Mouse (Mus musculus): Measurements from ENCODE around the gene Hoxd9.

The Hoxd9 gene

DNA sequence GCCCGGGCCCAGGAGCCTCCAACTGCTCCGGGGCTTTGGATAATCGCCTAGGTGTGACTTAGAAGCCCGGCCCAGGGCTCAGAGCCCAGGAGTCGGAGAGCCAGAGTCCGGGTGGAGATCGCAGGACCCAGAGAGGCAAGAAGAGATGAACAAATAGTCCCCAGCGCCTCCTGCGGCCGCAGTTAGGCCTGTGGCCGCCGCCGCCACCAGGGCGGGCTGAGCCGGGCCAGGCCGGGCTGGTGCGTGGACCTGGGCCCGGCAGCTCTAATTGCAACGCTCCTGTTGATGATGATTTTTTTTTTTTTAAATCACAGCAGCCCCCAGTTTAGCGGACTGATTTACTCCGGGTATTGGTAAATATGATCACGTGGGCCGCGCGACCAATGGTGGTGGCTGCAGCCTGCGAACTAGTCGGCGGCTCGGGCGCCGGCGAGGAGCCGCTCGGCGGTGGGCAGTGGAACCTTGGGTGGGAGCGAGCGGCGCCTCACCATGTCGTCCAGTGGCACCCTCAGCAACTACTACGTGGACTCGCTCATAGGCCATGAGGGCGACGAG lies at the start of gene Hoxd9:
TSS of gene Hoxd9 (plus strand) at position 161 of the 555 bp plus-strand sequence.
- DNase-seq (ENCODE audit: extremely low spot score) = no peak

DNA sequence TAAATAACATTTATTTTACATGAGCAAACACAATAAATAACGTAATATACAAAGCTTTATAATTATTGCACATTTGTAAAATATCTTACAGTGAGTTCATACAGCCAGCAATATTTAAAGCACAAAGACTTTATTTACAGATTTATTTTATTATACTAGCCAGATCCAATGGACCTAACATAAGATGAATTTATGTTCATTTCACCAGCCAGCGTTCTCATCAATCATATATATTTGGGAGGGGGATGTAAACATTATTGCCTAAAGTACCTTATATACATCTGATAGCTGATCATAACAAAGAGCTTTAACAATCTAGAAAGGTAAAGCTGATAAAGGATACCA lies 44.6 kb upstream of the Hoxd9 start:
- DNase-seq (ENCODE audit: extremely low spot score) = no peak

DNA sequence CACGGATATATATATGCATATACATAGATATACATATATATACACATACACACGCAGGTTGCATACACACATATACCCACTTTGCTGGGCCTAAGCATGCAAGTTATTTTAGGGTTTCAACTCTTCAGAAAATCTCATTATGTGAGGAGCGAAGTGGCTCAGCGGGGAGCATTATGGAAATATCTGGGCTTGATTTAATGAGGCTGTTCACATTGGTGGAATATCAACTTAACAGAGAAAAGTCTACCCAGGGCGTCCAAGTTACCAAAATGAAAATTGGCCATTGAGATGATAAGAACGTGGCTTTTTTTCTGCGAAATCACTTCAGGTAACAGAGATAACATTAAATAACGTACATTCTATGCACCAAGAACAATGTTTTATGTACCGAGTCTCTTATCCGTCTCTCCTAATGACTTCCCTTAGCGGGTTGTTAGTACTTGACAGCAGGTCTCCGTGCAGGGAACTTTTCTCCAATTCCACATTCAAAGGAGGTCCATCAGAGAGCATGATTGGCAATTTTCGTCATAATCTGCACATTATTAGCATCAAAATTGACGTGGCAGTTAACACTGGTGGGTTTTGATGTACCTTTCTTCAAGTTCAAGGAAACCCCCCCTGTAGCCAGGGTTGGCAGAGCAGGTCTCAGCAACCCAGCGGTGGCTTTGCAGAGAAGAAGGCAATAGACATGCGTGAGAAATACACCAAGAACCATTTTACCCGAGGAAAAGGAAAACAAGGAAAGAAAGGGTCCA lies 43.6 kb upstream of the Hoxd9 start:
- DNase-seq (ENCODE audit: extremely low spot score) = peak; percentile 35

DNA sequence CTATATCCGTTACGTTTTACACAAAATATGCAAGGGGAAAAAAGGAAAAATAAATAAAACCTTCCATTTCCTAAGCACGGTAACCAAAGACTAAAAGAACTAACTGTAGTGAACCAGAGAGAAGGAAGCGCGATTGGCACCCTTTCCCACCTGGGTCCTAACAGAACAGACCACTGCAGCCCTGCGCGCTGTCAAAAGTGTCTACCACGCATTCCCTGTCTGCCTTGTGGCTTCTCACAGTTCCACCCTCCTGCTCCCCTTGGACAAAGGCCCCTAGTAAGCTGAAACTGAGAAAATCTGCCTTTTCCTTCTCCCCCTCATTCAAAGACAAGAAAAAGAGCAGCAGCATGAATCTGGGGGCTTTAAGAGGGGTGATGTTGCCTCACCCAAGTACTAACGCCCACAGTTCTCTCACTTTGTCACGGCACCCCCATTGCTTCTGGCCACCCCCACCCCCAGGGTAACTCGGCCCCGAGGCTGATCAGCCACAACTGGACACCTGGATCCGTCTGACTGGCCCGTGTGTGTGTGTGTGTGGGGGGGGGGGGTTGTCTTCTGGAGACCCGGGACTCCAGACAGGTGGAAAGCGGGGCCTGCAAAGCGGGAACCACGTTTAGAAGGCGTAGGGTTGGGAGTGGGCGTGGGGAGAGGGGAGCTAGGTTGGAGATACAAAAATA lies 42.6 kb upstream of the Hoxd9 start:
- peak; percentile 22 for DNase-seq (ENCODE audit: extremely low spot score)

DNA sequence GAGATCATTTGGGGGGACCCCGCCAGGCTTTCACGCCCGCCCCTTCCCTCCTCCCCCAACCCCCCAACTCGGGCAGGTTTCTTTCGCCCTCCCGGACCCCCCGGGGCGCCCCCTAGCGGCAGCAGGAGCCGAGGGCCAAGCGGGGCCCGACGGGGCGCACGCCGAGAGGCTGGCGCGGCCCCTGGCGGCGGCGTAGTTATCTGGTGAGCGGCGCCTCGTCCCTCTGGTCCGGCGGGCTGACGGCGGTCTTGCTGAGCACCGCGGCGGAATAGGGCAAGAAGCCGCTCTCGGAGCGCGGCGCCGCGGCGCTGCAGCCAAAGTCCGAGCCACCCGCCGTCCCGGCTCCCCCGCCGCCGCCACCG lies 42.1 kb upstream of the Hoxd9 start:
- DNase-seq (ENCODE audit: extremely low spot score) = peak; percentile 42

DNA sequence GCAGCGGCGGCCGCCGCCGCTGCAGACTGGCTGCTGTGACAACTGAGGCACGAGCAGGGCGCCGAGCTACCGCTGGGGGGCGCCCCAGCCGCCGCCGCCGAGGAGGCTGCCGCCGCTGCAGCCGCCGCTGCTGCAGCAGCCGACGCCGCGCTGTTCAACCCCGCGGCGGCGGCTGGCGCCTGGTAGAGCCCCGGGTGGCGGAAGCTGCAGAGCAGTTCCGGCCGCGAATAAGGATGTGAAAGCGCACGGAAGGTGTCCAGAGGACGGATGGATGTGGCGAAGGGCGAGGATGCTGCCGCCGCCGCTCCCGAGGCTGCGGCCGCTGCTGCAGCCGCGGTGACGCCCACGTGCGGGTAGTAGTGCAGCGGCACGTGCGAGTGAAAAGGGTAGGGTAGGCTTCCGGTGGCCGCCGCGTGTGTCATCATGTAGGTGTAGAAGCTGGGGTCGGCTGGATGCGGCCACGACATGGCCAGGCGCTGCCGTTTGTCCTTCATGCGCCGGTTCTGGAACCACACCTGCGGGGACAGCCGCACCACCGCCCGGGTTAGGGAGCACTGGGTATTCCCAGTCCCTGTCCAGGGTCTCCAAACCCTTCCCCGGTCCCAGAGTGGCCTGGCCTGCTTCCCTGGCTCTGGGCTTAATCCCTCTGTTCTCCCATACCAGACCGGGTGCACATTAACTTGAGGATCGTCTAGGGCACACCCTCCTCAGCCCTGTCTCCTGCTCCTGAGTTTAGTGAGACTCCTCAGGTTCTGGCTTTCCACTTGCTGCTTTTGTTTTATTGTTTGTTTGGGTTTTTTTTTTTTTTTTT lies 41.5 kb upstream of the Hoxd9 start:
- peak; percentile 58 for DNase-seq (ENCODE audit: extremely low spot score)

DNA sequence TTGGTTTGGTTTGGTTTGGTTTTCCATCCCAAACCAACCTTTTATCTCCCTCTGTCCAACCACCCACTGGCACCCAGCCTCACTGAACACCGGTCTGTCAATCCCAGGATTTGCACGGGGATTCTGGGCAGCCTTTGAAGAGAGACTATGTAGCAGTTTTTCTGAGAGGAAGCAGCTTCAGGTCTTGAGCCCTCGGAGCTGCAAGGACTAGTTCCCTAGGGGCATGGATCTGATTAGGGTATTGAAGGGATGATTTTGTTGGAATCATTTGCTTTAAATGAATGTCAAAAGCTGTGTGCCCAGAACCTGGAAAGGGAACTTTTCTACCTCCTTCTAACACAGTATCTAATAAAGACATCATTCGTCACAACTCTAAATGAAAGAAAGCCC lies 40.9 kb upstream of the Hoxd9 start:
- peak; percentile 45 for DNase-seq (ENCODE audit: extremely low spot score)

DNA sequence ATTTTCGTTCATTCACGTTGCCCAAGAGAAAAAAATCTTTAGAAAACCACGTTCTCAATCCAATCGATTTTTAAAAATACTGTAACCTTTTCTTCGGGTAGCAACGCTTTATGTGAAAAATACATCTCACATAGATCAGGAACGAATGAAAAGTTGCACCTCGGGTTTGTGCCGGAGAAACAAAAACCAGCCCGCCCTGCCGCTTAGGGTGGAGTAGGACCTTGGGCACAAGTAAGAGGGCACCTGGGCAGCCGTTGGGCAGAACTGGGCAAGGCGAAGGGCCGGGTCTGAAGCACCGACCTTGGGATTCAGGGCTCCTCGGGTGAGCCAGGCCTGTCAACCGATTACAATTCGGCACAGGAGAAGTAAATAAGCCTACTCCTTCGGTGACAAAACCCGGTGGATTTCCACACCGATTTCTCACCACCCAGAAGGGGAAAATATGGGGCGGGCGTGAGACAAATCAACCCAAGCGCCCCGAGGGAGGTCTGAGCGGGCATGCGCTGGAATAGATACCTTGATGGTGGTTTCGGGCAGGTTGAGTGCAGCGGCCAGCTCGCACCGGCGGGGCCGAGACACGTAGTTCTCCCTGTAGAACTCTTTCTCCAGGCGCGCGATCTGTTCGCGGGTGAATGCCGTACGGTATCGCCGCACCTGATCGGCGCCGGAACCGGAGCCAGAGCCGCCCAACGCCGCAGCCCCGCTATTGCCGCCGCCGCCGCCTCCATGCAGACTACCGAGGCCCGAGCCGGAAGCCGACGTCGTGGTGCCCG lies 40.1 kb upstream of the Hoxd9 start:
- peak; percentile 67 for DNase-seq (ENCODE audit: extremely low spot score)

DNA sequence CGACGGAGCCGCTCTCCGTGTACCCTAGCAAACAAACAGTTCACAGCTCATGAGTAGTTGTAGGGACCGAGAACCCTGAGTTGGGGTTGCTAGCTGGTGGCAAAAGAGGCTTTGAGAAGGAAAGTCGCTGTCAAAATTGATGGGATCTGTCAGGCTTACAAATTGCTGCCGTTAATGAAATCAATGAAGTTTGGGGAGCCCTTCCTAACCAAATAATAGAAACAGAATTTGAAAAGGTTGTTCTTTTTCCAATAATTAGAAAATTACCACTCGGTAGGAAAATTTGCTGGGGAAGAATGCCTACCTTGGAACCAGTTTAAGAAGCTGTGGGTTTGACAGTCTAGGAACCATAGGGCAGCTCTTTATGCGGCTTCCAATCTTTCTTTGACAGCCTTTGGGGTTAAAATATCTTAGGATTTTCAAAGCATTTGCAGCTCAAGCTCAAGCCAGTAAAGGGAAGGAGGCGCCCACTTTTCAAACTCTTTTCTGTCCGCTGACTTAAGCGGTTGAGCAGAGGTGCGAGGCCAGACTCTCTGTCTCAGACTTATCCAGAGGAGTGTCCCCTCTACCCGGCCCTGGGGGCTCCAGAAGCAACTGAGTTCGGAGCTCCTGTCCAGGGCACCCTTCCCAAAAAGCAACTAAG lies 39.4 kb upstream of the Hoxd9 start:
- no peak for DNase-seq (ENCODE audit: extremely low spot score)

DNA sequence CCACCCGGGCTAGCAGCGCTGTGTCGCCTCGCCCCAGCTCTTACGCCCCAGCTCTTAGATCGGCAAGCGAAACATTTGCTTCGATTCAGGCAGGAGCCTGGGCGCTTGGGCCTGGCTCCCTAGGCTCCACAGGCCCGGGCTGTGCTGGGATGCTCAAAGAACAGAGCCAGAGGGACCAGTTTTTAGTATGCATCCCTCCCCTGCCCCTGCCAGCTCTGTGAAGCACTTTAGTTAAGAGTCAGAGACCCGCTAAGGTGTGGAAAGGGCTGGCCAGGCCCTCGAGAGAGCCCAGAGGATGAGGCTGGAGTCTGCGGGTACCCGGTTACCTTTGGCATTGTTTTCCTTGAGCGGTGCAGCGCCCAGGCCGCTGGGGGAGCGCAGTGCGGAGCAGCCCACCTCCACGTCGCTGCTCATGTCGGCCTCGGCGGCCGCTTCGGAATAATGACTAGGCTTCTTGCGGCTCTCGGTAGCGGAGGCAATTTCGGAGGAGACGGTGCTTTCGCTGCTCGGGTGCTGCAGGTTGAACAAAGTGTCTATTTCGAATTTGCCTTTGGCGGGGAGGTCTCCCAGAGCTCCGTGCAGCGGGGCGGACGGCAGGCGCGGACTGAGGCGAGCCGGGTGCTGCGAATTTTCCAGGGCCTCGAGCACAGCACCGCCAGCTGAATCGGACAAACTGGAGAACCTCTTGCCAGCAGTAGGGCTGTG lies 38.7 kb upstream of the Hoxd9 start:
- peak; percentile 65 for DNase-seq (ENCODE audit: extremely low spot score)

DNA sequence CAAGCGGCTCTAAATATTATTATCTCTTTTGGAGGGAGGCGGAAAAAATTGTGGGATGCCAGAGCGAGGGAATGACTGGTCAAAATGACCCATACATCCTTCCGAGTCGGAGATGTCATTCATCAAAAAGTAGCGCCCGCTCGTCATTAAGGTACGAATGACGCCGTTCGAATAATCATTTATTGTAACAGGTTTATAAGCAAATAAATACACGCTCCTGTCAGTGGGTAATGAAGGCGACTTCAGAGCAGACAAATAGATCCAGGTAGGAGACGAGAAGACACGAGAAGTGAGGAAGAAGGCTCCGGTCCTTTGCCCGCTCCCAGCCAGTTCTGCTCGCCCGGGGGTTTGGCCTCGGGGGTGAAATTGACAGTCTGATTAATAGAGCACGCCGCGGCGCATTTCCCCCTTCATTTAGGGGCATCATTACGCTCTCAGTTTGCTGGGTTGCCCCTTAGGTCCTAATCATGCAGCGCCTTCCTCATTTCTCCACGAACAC lies 38.0 kb upstream of the Hoxd9 start, which contains the start of gene Evx2:
TSS of gene Evx2 (minus strand) at position 51 of the 499 bp plus-strand sequence.
- peak; percentile 47 for DNase-seq (ENCODE audit: extremely low spot score)

DNA sequence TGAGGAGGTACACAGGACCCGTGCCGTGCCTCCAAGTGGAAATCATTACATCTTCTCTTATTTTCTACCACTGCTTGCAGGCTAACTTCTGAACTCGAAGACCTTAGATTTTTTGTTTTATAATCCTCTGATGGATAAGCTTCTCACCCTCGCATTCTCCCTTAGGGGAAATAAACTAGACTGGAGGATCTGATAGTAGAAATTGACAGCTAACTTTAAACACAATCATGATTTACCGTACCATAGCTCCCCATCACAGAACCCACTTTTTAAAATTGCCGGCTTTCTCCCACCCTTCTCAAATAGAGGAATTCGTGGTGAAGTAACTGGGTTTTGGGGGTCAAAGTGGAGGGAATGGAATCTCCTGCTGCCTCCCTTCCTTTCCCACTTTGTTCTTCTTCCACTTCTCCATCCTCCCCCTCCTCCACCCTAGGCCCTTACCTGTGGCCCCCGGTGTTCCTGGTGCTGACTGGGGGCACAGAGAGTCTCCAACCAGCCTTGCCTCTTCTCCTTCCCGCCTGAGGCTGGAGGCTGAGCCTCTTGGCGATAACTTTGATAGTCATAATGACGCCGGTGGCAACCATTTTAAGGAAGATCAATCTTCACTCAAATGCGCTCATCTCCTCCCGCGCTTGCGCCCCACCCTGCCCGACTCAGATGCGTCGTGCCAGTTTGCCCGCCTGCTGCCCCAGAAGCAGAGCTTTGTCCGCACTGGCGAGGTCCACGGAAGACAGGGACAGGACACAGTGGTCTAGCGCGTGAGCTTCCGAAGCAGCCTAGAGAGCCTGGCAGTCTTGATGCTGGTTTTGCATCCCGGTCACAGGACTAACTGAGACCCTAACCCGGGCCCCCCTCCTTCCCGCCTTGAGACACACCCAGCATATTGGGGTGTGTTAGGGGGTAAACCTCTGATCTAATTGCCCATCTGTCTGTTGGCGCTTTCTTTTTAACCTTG lies 36.8 kb upstream of the Hoxd9 start:
- DNase-seq (ENCODE audit: extremely low spot score) = peak; percentile 32

DNA sequence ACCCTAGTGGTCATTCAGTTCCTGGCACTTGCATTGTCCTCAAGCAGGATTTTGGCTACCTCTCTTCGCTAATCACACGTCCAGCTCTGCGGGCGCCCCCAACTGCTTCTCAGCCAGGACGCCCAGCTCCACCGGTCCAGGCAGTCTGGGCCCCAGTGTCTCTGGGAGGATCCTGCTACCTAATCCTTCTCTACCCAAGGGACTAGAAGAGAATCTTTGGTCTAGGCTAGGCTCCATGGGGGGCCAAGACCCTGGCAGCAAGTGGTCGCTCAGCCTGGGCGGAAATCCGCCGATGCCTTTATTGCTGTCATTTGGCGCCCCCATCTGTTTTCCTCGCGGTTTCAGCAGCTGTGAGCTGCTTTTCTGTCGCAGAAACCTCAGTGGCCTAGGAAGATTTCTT lies 35.8 kb upstream of the Hoxd9 start:
- DNase-seq (ENCODE audit: extremely low spot score) = peak; percentile 82

DNA sequence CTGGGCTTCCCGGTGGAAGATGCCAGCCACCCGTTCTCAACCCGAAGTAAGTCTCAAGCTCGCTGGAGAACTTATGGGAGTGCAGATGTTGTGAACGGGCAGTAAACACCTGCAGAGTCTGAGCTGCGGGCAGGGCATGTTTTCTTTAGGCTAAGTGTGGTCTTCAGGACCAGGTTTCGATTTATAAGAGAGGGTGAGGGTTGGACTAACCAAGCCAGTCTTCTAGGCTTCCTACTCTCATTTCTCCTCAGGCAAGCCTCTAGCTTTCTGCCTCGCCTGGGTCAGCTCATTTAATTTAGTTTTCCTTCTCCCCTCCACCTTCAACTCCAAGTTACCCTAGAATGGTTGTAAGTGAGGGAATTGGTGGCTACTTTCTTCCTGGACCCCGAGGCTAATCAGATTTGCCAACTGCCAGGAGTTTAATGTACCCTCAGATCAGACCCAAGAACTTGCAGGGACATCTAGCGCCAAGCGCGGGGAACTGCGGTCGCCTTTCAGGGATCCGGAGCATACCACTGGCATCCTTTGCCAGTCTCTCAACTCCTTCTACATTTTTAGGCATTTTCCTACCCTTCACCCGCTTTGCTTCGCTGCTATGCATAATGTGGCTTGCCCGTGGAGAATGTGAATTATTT lies 34.1 kb upstream of the Hoxd9 start:
- DNase-seq (ENCODE audit: extremely low spot score) = no peak

DNA sequence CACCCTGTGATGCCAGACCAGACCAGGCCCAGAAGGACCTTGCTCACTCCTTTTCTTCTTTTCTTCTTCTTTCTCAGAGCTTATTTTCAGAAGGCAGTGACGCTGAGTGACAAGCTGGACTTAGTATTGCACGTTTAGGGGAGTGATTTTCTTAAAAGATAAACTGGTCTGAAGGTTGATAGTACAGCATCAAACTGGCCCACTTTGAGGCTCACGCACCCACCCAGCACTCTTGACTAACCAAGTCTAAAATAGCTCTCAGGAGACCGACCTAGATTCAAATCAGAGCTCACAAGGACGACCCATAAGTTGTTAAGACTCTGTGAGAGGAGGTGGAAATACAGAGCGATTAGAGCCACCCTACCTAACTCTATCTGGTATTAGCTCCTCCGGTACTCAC lies 31.1 kb upstream of the Hoxd9 start:
- no peak for DNase-seq (ENCODE audit: extremely low spot score)

DNA sequence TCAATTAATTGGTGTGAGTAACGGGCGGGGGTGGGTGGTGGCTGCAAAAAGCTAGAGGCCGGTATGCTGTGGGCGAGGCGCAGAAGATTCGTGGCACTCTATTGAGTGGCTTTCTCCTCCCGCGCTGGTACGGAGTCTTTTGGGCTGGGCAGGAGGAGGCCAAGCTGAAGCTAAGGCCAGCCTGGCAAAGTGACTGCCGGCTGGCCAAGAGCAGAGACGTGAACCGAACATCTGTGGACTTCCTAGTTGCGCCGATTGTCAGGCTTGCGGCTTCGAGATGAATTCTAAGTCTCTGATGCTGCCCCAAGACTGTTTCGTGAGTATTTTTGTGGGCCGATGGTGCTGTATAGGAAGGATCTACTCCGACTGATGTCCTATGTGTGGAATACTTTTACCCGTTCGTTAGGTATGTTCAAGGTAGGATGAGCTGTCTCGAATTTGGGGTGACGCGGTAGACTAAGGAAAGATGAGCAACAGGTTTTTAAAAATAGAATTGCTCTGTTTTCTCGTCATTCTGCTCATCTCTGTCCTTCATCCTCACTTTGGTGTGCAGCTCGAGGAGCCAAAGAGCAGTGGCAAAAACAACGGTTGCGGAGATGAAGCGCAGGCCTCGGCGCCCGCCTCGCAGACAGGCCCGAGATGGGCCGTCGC lies 30.2 kb upstream of the Hoxd9 start:
- DNase-seq (ENCODE audit: extremely low spot score) = no peak

DNA sequence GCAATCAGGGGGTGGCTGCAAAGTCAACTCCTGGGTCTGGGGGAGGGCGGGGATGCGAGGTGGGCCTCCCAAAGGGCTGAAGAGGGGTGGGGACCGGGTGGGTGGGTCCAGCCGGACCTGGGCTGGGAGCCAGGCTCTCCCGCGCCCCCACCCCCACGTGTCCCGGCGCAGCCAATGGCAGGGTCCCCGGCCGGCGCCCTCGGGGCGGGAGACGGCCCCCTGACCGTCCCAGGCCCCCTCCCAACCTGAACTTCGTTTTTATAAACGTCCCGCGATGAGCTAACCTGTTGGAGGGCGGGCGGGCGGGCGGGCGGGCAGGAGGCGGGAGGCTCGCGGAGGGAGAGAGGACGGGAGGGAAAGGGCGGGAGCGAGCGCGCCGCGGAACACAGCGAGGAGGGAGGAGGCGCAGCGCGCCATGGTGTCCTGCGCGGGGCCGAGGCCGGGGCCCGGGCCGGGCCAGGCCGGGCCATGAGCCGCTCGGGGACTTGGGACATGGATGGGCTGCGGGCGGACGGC lies 29.6 kb upstream of the Hoxd9 start, which contains the start of gene Hoxd13:
TSS of gene Hoxd13 (plus strand) at position 469 of the 516 bp plus-strand sequence.
- DNase-seq (ENCODE audit: extremely low spot score) = no peak
